Mouse (Mus musculus) gastrocnemius, postnatal 4 days (tissue): ENCODE measurements around the gene Fgfr2. TPM values are rescaled to one million over a fixed set of nuclear protein-coding genes. Genes with fewer than 3 reads are reported as not detected.

Experiments
- DNase-seq, 2 experiments: peaks; one replicate each; pipeline ENCODE4 v3.0.0; 2021 to 2022; ENCODE audit warnings: low spot score in 2 of 2, mixed read lengths in 2 of 2
- total RNA-seq, 2 experiments: library from RNA; stranded (reverse); gene quantifications; 2 replicates each; pipeline ENCODE4 v1.2.3; 2021

Gene Fgfr2
- total RNA-seq, 2 experiments from 2014 or later: 6.5 to 8.0 TPM

DNA sequence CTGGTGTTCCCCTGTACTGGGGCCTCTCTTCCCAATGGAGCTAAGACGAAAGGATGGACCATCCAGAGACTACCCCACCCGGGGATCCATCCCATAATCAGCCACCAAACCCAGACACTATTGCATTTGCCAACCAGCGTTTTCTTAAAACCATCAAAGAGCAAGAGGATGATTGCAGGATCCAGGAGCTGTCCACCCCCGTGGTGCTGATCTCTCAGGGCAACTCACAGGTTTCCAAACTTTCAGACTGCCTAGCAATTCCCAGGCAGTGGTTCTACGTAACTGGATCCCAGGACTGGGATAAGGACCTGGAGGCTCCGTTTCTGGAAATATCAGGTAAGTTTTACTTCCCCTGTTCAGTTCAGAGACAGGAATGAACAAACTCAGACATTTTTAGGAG, 1162.6 kb downstream of the Fgfr2 start:
- peak in 1 of 2 experiments; percentile 50 for DNase-seq

DNA sequence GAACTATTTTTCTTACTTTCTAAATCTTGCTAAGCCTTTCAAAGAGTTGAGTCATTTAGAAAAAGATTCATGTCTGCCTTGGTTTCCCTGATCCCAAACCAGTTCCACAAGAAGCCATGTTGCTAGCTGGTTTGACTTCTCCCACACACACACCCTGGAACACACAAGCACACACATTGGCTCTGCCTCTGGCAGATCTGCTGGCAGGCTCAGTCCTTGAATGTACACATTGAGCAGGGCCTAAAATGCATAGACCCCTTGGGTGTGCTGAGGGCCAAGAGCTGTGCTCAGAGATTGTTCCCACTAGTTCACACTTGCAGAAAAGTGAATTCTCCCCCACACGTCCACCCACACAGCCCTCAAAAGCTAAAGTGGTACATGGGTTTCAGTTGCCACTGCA, 1164.4 kb downstream of the Fgfr2 start:
- DNase-seq: no peak

DNA sequence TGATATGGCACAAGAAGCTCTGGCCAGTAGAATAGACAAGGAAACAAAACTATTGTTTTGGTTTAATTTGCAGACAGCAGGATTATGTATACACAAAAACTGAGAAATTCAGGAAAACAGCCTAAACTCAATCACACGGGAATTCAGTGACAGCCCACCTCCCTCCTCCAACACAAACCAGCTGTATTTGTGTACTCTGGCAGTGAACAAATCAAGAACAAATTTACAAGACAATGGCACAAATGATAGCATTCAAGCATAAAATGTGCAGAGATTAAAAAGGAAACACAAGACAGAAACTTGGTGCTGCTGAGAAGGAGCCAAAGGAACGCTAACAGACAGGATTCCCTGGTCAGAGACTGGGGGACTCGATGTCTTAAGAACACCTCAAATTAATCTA, 1169.7 kb downstream of the Fgfr2 start:
- no peak for DNase-seq

DNA sequence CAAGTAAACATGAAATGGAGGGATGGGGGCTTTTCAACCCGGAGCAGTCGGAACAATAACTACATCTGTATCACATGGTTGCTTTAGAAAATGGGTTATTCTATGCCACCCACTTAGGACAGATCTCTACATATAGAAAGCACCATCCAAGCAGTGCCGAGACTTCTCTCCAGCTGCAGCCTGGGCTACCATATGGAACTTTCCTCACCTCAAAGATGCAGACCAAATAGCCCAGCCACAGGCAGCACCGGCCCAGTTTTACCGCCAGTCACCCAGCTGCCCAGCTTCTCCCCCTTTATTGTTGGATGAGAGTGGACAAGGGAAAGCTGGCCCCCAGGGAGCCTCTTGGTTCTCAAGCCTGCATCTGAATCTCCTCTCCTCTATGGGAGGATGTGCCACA, 1172.0 kb downstream of the Fgfr2 start:
- DNase-seq: no peak

DNA sequence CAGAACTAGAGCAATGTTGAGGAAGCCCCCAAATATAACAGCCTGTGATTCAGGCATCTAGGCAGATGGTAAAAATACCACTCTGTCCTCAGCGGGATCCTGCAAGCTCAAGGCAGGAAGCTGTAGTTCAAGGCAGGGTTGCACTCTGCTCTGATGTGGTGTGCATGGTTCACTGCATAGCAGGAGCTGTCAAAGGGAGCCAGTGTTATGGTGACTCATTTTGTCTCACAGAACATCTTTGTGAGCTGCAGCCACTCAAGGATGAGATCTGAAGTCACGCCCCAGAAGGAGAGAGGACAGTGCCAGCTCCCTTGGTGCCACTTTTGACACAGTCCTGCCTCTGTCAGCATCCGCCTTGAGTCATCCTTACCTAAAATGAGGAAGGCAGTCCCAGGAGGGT, 1185.5 kb downstream of the Fgfr2 start:
- no peak for DNase-seq

DNA sequence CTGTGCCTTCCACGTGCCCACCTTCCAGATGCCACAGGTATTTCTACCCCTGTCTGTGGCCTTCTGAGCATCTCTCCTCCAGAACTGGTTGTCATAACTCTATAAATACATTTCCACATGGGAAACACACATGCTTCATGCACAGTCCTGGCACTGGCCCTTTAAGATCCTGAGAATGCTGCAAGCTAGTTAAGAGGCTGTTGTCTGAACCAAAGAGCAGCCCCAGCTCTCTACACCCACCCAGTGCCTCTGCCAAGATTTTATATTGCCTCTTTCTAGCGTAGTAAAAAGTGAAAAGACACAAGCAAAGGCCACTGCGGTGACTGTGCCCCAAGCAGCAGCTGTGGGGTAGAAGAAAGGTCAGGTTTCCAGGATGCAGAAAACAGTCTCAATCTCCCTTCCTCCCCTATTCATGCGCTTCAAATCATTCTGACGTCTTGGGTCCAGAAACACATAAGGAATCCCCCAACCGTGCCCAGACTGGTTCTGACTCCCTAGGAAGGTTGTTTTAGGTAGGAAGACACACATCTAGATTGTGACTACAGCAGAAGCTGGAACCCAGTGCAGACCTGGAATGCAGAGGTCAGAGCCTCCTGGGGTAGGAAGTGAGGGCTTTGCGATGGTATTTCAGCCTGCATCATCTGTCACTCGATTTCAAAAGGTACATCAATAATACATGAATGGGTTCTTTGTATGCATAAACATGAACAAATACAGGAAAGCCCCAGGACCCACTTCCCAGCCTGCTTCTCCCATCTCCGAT, 1195.7 kb downstream of the Fgfr2 start:
- DNase-seq: no peak

DNA sequence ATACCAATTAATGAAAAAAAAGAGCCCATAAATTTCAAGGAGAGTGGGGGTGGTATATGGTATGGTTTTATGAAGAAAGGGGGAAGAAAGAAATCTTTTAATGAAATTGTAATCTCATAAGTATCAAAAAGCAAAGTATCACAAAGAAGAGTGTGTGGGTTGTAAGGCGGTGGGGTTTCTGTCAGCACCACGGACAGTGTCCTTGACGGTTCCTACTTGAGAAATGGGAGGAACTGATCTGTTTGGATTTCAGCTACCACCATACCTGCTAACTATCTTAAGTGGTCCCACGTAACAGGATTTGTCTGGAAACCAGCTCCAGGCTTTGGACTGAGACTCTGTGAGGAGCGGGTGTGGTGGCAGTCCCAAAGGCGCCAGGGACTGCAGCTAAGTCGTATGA, 1205.8 kb downstream of the Fgfr2 start:
- no peak for DNase-seq

DNA sequence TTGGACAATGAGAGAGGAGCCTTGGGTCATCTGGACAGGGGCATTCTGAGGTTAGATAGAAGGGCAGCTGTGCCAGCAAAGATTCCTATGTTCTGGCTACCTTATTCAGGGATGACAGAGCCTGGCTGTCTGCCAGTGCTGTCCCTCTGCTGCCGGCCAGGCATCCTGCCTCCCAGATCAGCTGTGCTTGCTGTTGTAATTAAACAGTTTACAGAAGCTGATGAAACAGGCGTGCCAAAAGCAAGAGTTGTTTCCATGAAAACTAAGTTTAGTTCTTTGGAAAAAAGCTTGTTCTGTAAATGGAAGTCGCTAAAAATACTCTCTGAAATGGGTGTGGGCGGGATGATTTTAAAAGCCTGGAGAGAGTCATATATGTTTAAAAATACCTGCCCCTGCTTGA, 1213.5 kb downstream of the Fgfr2 start:
- DNase-seq: no peak

DNA sequence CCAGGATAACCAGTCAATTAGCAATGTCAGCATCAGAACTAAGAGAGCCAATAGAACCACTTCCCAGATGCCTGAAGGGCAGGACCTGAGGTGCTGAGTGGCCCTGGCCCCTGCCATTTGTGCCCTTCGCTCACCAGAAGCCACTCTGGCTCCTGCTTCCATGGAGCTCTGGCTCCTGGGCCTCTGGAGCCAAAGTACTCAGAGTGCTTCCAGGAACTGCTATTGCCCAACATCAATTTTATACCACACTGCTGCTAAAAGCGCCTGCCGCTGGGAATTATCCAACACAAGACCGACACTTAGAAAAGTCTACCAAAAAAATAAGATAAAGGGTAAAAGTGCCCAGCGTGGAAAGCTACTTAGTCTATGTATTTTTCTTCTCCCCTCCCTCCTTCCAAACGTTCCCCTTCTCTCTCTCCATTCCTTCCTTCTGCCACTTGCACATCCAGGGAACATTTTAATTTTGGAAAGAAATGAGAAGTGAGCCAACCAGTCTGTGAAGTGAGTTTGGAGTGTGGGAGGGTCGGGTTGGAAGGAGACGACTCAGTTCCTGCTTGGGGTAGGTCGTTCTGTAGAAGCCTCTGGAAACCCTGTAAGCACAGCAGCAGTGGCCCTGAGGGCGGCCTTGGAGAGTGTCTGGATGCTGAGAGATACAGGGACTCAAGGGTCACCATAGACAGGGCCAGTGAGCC, 1216.5 kb downstream of the Fgfr2 start:
- no peak for DNase-seq

DNA sequence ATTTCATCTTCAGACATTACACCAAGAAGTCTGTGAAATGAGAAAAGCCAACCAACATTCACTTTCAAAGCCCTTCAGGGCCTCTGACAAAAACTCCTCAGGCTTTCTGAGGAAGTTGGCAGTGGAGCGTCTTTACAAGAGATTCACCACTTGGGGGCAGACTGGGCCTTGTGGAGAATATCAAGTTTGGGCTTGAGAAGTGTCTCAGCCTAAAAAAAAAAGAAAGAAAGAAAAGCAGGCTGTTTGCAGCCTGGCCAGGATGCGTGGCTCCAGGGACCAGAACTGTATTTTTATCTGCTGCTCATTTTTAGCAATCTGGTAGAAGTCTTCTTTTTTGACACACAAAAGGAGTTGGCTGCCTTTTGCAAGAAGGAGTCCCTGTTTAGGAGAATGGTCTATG, 1223.8 kb downstream of the Fgfr2 start:
- DNase-seq: peak; percentile 23 to 70

DNA sequence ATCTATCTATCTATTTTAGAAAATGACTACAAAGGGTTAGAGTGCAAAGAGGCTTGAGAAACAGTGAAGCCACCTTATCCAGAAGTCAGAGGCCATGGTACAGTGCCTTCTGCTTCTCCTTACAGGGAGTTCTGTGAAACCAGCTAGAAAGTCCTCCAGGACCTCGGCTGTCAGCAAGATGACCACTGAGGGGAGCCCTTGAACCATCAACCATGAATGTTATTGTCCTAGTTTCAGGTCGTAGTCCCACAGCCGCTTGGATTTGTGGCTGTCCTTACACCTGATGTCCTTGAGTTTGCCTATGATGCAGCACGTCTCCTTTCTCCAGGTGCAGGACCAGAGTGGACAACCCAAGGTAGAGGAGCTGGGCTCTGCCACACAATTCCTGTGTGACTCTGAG, 1225.9 kb downstream of the Fgfr2 start:
- DNase-seq: no peak

DNA sequence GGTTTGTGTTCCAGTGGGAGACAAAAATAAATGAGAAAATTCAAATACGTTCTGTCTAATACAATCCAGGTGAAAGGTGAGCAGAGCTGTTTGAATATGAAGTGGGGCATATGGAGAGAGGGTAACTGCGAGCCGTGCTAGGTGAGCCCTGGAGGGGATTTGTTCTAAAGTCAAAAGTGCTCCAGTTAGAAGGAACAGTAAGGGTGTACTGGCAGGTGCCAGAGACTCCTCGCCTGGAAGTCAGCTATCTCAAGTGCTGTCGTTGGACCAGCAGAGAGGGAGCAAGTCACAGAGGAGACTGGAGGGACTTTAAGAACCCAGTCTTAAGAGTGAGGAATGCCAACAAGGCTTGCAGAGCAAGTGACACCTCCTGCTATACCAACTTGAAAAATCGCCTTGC, 1240.3 kb downstream of the Fgfr2 start:
- no peak for DNase-seq

DNA sequence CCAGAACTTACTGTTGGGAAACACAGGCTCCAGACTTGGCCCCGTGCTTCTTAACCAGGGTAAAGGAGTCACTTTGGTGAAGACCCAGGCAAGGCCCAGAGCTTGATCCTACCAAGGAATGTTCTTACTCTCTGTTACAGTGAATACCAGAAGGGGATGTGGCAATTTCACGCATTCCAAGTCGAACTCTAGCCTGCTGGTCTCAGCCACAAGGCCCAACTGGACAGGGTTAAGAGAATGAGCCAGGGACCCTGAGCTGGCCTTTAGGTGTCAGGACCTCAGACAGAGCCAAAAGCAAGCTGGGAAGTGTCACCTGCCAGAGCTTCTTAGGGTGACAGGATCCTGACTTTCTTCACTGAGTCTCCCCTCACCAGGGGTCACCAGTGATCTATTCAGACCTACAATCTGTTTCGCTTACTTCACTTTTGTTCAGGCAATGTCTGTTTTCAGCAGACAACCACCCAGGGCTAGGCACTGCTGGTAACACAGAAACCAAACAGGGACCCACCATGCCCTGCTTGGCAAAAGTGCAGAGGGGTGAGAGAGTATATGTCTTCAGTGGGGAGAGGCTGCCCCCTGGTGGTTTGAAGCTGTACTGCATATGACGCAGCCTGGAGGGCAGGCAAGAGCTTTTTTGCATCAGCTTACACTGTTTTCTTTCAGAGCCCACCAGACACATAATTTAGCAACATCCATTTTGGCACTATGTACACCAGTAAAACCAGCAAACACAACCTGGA, 1241.1 kb downstream of the Fgfr2 start:
- DNase-seq: peak; percentile 67 to 69

DNA sequence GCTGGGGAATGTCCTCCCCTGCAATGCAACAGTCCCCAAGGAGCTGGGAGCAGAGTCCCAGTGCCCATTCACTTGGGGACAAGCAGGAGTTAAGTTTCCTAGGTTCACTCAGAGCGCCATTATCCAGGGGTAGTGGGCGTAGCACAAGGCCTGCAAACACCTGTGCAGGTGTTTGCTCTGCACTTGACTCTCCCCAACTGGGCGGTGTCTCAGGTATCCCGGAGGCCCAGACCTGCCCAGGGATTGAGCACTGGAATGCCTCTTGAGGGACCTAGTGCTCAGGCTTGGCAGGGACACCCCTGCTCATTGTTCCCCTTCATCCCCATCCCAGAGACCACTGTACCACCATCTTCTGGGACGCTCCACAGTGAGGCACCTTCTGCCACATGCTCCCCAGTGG, 1243.0 kb downstream of the Fgfr2 start:
- DNase-seq: no peak

DNA sequence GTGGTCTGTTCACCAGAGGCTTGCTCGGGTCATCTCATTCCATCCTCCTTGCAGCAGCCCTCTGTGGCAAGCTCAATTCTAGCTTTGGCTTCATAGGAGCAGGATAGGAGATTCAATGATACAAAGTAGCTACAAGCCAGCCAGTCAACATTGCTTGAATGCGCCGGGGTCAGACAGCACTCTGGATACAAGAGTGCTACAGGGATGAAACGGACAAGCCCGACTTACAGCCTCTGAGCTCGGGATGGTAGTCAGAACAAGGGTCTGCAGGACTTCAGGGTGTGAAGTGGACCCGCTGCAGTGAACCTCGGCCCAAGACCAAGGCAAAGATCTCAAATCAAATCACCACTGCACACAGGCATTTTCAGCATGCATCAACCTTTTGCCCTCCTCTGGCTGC, 1244.3 kb downstream of the Fgfr2 start:
- no peak for DNase-seq

DNA sequence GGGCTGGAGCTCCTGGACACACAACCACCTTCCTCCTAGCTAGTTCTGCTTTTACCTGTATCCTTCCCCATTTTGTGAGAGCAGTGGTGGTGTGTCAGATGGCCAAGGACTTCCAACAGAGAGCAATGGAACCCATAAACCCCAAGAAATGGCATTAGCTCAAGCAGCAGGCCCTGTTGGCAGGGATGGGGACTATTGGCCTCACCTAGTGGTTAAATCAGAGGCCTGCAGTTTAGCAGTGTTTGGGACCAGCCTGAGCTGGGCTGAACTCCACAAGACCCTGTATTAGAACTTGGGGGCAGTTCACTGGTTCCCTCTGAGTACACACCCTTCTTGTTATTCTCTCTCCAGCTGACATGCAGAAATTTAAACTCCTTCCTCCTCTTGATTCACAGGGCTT, 1262.0 kb downstream of the Fgfr2 start:
- DNase-seq: no peak

DNA sequence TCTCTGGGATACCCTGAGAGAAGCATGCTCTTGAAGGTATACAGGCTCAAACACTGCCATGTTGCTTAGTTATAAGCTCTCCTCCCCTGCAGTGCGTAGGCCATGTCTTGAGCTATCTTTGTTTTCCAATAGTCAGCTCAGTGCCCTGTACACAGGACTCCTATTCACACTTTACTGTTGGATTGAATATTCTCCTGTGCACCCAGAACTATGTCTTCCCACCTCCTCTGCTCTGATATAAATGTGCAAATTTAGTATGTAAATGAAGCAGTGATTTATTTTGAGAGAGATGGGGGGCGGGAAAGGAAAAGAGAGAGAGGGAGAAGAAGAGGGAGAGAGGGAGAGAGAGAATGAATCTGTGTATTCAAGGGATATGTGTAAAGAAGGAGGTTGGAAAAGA, 1267.5 kb downstream of the Fgfr2 start:
- no peak for DNase-seq

DNA sequence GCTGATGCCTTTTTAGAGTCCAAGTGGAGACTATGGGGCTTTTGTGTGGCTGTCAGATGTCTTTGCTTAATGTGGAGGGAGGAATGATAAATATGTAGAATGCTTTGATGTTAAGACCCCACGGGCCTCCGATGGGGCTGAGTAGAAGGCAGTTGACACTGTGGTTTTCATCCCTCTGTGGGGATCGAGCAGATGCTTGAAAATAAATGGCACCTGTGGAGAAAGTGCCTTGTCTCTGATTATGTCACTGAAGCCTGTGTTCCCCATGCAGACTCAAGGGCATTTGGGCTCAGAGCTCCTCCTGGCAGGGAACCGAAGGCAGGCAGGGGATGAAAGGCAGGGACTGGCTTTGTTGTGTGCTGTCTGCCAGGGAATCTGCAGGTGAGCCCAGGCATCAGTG, 1272.6 kb downstream of the Fgfr2 start:
- no peak for DNase-seq

DNA sequence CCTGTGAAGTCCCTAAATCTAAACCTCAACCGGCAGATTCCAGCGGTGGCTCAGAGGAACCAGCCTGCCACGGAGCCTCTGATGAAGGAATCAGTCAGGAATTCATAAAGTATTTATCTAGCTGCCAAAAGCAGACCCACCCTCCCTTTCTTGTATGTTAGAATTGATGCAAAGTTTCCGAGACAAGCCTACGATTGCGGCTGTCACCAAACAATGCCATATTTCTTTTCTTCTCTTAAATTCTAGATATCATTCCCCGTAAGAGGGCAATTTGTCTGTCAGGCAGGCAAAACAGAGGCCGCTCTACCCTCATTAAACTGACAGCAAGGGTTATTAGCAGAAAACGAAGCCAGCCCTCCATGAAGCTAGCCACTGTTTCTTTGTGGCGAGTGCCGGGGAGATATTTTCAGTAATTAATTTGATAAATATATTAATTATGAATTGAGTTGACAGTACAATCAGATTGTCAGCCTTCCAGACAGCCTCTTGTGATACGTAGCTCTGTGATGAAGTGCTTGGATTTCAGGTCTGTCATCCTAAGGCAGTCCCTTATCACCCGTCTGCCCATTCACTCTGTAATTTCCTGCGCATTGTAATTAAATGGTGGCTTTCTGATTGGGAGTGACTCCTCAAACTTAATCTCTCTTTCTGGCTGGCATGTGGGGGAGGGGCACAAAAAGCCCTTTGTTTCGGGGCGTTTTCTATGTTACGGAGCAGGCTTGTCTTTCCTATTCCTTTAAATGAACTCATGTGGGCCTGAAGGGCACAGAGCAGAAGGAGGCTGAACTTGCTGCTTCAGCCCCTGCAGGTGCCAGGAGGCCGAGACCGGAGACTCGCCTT, 1276.9 kb downstream of the Fgfr2 start:
- DNase-seq: no peak

DNA sequence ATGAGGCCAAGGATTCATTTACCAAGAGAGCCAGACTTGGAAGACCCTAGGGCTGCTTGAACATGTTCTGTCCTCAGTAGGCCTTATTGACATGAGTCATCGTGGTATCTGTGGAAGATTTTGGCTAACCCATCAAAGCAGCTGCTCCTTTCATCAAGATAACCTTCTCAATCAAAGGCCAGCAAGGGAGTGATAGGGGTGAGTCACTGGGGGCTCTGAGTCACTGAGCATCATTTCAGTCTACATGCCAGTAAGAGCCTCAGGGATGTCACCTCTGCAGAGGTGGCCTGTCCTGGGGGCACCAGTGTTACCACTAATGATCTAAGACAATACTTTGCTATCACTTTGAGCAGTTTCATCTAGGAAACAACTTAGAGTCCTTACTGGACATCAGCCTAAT, 1292.9 kb downstream of the Fgfr2 start:
- no peak for DNase-seq

DNA sequence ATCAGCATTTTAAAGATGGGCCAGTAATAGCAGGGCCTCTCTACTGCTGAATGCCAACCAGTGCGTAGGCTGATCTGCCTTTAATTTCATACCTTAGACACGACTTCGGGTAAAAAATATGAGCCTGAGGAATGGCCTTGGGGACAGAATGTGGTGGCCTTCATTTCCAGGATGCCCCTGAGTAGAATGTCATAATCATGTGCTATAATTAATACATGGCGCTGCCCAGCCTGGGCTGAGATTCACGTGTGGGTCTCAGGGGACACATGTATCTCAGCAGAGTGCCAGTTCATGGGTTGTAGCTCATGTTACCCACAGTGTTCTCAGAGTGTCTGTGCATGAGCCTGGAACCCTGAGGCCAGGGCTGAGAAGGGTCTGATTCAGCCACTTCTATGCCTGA, 1296.3 kb downstream of the Fgfr2 start:
- DNase-seq: no peak
